ENCODE assay signal across 16 mouse cellular contexts in the genomic region with DNA sequence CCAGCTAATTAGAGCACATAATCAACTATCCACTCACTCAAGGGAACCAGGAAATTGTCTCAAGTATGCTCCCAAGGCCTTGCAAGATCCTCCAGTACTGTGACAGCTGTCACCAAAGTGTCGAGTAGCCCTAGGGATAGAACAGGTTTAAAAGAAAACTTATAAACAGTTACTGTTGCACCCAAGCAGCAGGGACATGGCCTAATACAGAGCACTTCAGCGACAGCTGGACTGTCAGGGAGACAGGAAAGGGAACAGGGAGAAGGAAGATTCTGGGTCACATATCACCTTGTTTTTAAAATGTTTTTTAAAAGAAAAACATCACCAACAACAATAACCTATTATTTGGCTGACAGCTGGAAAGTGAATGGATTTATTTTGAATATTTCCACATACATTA.
"Had no signal": no experiment of that assay in that cellular context is flagged by ENCODE, and none has a peak within 500 bp of the region (broad histone marks: within the 10 kb centered on the region; RNA-seq: fewer than 3 reads in every experiment).

No protein-coding gene starts in this region.

- H3K27ac ChIP-seq: neural tube, embryonic 13.5 days; neural tube, embryonic 15.5 days; stomach, embryonic 15.5 days; stomach, postnatal 0 days had no signal

- H3K4me1 ChIP-seq: stomach, embryonic 15.5 days had no signal

- H3K9ac ChIP-seq: neural tube, embryonic 13.5 days; neural tube, embryonic 15.5 days; stomach, embryonic 15.5 days had no signal

- H3K27me3 ChIP-seq: neural tube, embryonic 13.5 days; neural tube, embryonic 15.5 days; stomach, embryonic 15.5 days had no signal

- H3K9me3 ChIP-seq: neural tube, embryonic 13.5 days; neural tube, embryonic 15.5 days; stomach, embryonic 15.5 days had no signal

- H3K4me3 ChIP-seq: neural tube, embryonic 13.5 days; neural tube, embryonic 15.5 days; stomach, embryonic 15.5 days had no signal

- H3K4me2 ChIP-seq: neural tube, embryonic 13.5 days; neural tube, embryonic 15.5 days; stomach, embryonic 15.5 days had no signal

- DNase-seq: retina, postnatal 1 day; right cerebral cortex, adult 18-20 months; right cerebral cortex, postnatal 14 days; right cerebral cortex, postnatal 25 days; right cerebral cortex, postnatal 4 days; spleen, adult 18-20 months; thymus, adult 18-20 months; thymus, adult 2 months; thymus, postnatal 14 days; thymus, postnatal 25 days; thymus, postnatal 36 days; thymus, postnatal 4 days had no signal
